Mouse (Mus musculus): ENCODE data around the gene Olfr71.

DNA sequence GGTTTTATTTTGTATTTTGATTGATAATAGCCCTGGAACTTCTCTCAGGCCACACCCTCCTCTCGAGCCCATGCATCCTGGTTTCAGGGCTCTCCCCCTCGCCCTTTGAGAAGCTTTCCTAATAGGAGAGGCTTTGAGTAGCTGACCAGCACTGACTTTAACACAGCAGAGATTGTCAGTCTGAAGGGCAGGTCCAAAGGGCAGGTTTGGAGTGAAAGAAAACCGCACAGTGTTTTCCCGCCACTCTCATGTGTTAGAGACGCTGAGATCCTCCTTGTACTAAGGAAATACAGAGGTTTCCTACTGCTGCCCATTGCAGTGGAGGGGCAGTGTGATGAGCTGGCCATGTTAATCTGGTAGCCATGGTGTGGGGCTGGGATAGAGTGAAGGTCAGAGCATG lies 35.1 kb downstream of the Olfr71 start:
- TF ChIP-seq POLR2A (IDR thresholded peaks at IDR 0.05; ENCODE audit: low read depth, low read length) = no peak
- no peak for TF ChIP-seq CTCF (IDR thresholded peaks at IDR 0.05; ENCODE audit: extremely low read depth, insufficient read length, insufficient replicate concordance, low read depth, low read length)

All from small intestine, adult 2 months (tissue).